Mouse (Mus musculus): ENCODE results near the gene Snrnp48. TPM values are rescaled to one million over a fixed set of nuclear protein-coding genes. Genes with fewer than 3 reads are reported as not detected.

Snrnp48 gene
- 20.0 and 25.4 TPM in 2 replicates for polyA plus RNA-seq (2015; fragmentation: Nextera tagmentation; extraction: Ambion mirVana)

GRCm38 (mm10) chr13:38204702-38205482, at the start of gene Snrnp48:
Snrnp48 (plus strand) TSS chr13:38204938.
- H3K4me2 ChIP-seq = peak within 1 kb of the TSS; percentile 80
- no peaks in the 10 kb centered on the region for H3K9me3 ChIP-seq
- WGBS = under 1% methylated on average over 59 of the region's 59 CpGs
- peak within 1 kb of the TSS; percentile 92 for H3K27ac ChIP-seq (replicated peaks)
- H3K27me3 ChIP-seq (replicated peaks) = no peaks in the 10 kb centered on the region
- H3K4me1 ChIP-seq = peaks cover 33% of the 10 kb centered on the region
- peak within 1 kb of the TSS; percentile 90 for H3K9ac ChIP-seq
- ATAC-seq (ENCODE audit: extremely low read depth, insufficient number of reproducible peaks, low FRiP score, low TSS enrichment) = peak; percentile 88
- peak within 1 kb of the TSS; percentile 80 for H3K4me3 ChIP-seq
- peaks cover 16% of the 10 kb centered on the region for H3K36me3 ChIP-seq

GRCm38 (mm10) chr13:38155523-38155922, 49.2 kb upstream of the Snrnp48 start:
- peaks cover 62% of the 10 kb centered on the region for H3K4me1 ChIP-seq
- peaks cover 8% of the 10 kb centered on the region; the same call in 1 of the 2 replicates for H3K36me3 ChIP-seq
- 8% methylated on average over 2 of the region's 2 CpGs for WGBS
- peak overlapping the region; percentile 75 for H3K4me2 ChIP-seq
- peak overlapping the region; percentile 40; the same call in 1 of the 2 replicates for H3K9ac ChIP-seq
- no peaks in the 10 kb centered on the region for H3K9me3 ChIP-seq
- H3K27me3 ChIP-seq (replicated peaks) = no peaks in the 10 kb centered on the region; the same call in 1 of the 2 replicates
- peak overlapping the region; percentile 14; the same call in 1 of the 2 replicates for H3K4me3 ChIP-seq
- peak overlapping the region; percentile 13 for H3K27ac ChIP-seq (replicated peaks)
- ATAC-seq (ENCODE audit: extremely low read depth, insufficient number of reproducible peaks, low FRiP score, low TSS enrichment) = no peak

- no peak overlapping the region; the same call in 1 of the 2 replicates for H3K4me2 ChIP-seq
- H3K9me3 ChIP-seq = no peaks in the 10 kb centered on the region
- H3K27ac ChIP-seq (replicated peaks) = 0 out of 2 replicates have a peak overlapping the region, but pooled peaks have one; percentile 37
- H3K4me1 ChIP-seq = peaks cover 76% of the 10 kb centered on the region
- ATAC-seq (ENCODE audit: extremely low read depth, insufficient number of reproducible peaks, low FRiP score, low TSS enrichment) = no peak
- no peaks in the 10 kb centered on the region; the same call in 1 of the 2 replicates for H3K27me3 ChIP-seq (replicated peaks)
- peaks cover 8% of the 10 kb centered on the region; the same call in 1 of the 2 replicates for H3K36me3 ChIP-seq
- H3K9ac ChIP-seq = peak overlapping the region; percentile 63; the same call in 1 of the 2 replicates
- H3K4me3 ChIP-seq = no peak overlapping the region
- 27% methylated on average over 6 of the region's 6 CpGs for WGBS
Measured at GRCm38 (mm10) chr13:38157635-38158034, 47.1 kb upstream of the Snrnp48 start.

GRCm38 (mm10) chr13:38162002-38162401, 42.7 kb upstream of the Snrnp48 start:
- ATAC-seq (ENCODE audit: extremely low read depth, insufficient number of reproducible peaks, low FRiP score, low TSS enrichment) = no peak
- peak overlapping the region; percentile 35 for H3K4me2 ChIP-seq
- H3K9ac ChIP-seq = peak overlapping the region; percentile 63
- peaks cover 77% of the 10 kb centered on the region for H3K4me1 ChIP-seq
- peak overlapping the region; percentile 93 for H3K27ac ChIP-seq (replicated peaks)
- 57% methylated on average over 2 of the region's 2 CpGs for WGBS
- H3K9me3 ChIP-seq = no peaks in the 10 kb centered on the region
- no peak overlapping the region for H3K4me3 ChIP-seq
- H3K27me3 ChIP-seq (replicated peaks) = no peaks in the 10 kb centered on the region
- peaks cover 33% of the 10 kb centered on the region for H3K36me3 ChIP-seq

GRCm38 (mm10) chr13:38162668-38163067, 42.1 kb upstream of the Snrnp48 start:
- H3K9ac ChIP-seq = peak overlapping the region; percentile 72
- peaks cover 72% of the 10 kb centered on the region for H3K4me1 ChIP-seq
- ATAC-seq (ENCODE audit: extremely low read depth, insufficient number of reproducible peaks, low FRiP score, low TSS enrichment) = peak; percentile 76; the same call in 1 of the 2 replicates
- WGBS = 15% methylated on average over 11 of the region's 11 CpGs
- peak overlapping the region; percentile 93 for H3K27ac ChIP-seq (replicated peaks)
- H3K36me3 ChIP-seq = peaks cover 39% of the 10 kb centered on the region
- H3K9me3 ChIP-seq = no peaks in the 10 kb centered on the region
- peak overlapping the region; percentile 35 for H3K4me2 ChIP-seq
- no peak overlapping the region for H3K4me3 ChIP-seq
- H3K27me3 ChIP-seq (replicated peaks) = no peaks in the 10 kb centered on the region

- H3K27ac ChIP-seq (replicated peaks) = peak overlapping the region; percentile 30
- H3K27me3 ChIP-seq (replicated peaks) = no peaks in the 10 kb centered on the region
- H3K9me3 ChIP-seq = no peaks in the 10 kb centered on the region
- H3K4me2 ChIP-seq = no peak overlapping the region
- H3K4me1 ChIP-seq = peaks cover 60% of the 10 kb centered on the region
- no peak overlapping the region for H3K9ac ChIP-seq
- peaks cover 55% of the 10 kb centered on the region for H3K36me3 ChIP-seq
- no peak overlapping the region for H3K4me3 ChIP-seq
- ATAC-seq (ENCODE audit: extremely low read depth, insufficient number of reproducible peaks, low FRiP score, low TSS enrichment) = no peak
- 68% methylated on average over 10 of the region's 11 CpGs for WGBS
Measured at GRCm38 (mm10) chr13:38164932-38165331, 39.8 kb upstream of the Snrnp48 start.

GRCm38 (mm10) chr13:38167056-38167455, 37.7 kb upstream of the Snrnp48 start:
- ATAC-seq (ENCODE audit: extremely low read depth, insufficient number of reproducible peaks, low FRiP score, low TSS enrichment) = no peak
- 82% methylated on average over 3 of the region's 3 CpGs for WGBS
- Histone ChIP-seq H3K4me1 (peaks cover 59% of the 10 kb centered on the region), H3K9me3 (no peaks in the 10 kb centered on the region), H3K27ac (replicated peaks) (no peak overlapping the region), H3K27me3 (replicated peaks) (no peaks in the 10 kb centered on the region), H3K4me3 (no peak overlapping the region), H3K36me3 (peaks cover 67% of the 10 kb centered on the region), H3K9ac (no peak overlapping the region), H3K4me2 (no peak overlapping the region)

GRCm38 (mm10) chr13:38170707-38171144, 34.0 kb upstream of the Snrnp48 start:
- peaks cover 26% of the 10 kb centered on the region for H3K4me1 ChIP-seq
- H3K27ac ChIP-seq (replicated peaks) = peak overlapping the region; percentile 98
- peaks cover 85% of the 10 kb centered on the region for H3K36me3 ChIP-seq
- ATAC-seq (ENCODE audit: extremely low read depth, insufficient number of reproducible peaks, low FRiP score, low TSS enrichment) = peak; percentile 73; the same call in 1 of the 2 replicates
- no peaks in the 10 kb centered on the region for H3K27me3 ChIP-seq (replicated peaks)
- 5% methylated on average over 4 of the region's 4 CpGs for WGBS
- H3K4me2 ChIP-seq = peak overlapping the region; percentile 61
- H3K9me3 ChIP-seq = no peaks in the 10 kb centered on the region
- peak overlapping the region; percentile 76 for H3K9ac ChIP-seq
- peak overlapping the region; percentile 33 for H3K4me3 ChIP-seq

- H3K27ac ChIP-seq (replicated peaks) = no peak overlapping the region
Measured at GRCm38 (mm10) chr13:38193406-38193805, 11.3 kb upstream of the Snrnp48 start.

GRCm38 (mm10) chr13:38201413-38201812, 3.3 kb upstream of the Snrnp48 start:
- 73% methylated on average over 6 of the region's 6 CpGs for WGBS

More at GRCm38 (mm10) chr13:38193406-38193805, 11.3 kb upstream of the Snrnp48 start:
- peaks cover 10% of the 10 kb centered on the region for H3K9me3 ChIP-seq
- ATAC-seq (ENCODE audit: extremely low read depth, insufficient number of reproducible peaks, low FRiP score, low TSS enrichment) = no peak
- no peaks in the 10 kb centered on the region for H3K4me1 ChIP-seq
- H3K9ac ChIP-seq = no peak overlapping the region
- H3K4me3 ChIP-seq = no peak overlapping the region
- H3K36me3 ChIP-seq = peaks cover 99% of the 10 kb centered on the region
- no peak overlapping the region for H3K4me2 ChIP-seq
- H3K27me3 ChIP-seq (replicated peaks) = no peaks in the 10 kb centered on the region
- WGBS = 90% methylated on average over 10 of the region's 10 CpGs

GRCm38 (mm10) chr13:38204171-38204570, 567 bp upstream of the Snrnp48 start:
- Histone ChIP-seq H3K4me3 (peak overlapping the region; percentile 80), H3K4me1 (peaks cover 33% of the 10 kb centered on the region), H3K4me2 (peak overlapping the region; percentile 80), H3K9me3 (no peaks in the 10 kb centered on the region), H3K27me3 (replicated peaks) (no peaks in the 10 kb centered on the region), H3K27ac (replicated peaks) (no peak overlapping the region), H3K9ac (no peak overlapping the region), H3K36me3 (peaks cover 9% of the 10 kb centered on the region; the same call in 1 of the 2 replicates)
- ATAC-seq (ENCODE audit: extremely low read depth, insufficient number of reproducible peaks, low FRiP score, low TSS enrichment) = no peak
- WGBS = 50% methylated on average over 4 of the region's 4 CpGs

More at GRCm38 (mm10) chr13:38201413-38201812, 3.3 kb upstream of the Snrnp48 start:
- Histone ChIP-seq H3K4me3 (no peak overlapping the region), H3K27ac (replicated peaks) (no peak overlapping the region), H3K4me1 (peaks cover 23% of the 10 kb centered on the region), H3K9ac (no peak overlapping the region), H3K36me3 (peaks cover 27% of the 10 kb centered on the region), H3K4me2 (no peak overlapping the region), H3K27me3 (replicated peaks) (no peaks in the 10 kb centered on the region), H3K9me3 (no peaks in the 10 kb centered on the region)
- no peak for ATAC-seq (ENCODE audit: extremely low read depth, insufficient number of reproducible peaks, low FRiP score, low TSS enrichment)
